Mouse (Mus musculus): Measurements from ENCODE around the gene Sorbs2. TPM values are rescaled to one million over a fixed set of nuclear protein-coding genes. Genes with fewer than 3 reads are reported as not detected.

Sorbs2 gene
- polyA plus RNA-seq, 2 experiments = 3.7 to 6.2 TPM

GRCm38 (mm10) chr8:45540513-45540912 lies 32.9 kb downstream of the Sorbs2 start:
- DNase-seq (ENCODE audit: low read depth in 3 of 3, low spot score in 3 of 3) (no peak), ATAC-seq (ENCODE audit: insufficient read depth) (no peak)
- Histone ChIP-seq H3K36me3 (replicated peaks; ENCODE audit: control insufficient read depth, insufficient read depth, low read depth) (no peaks in the 10 kb centered on the region), H3K4me1 (replicated peaks; ENCODE audit: control insufficient read depth in 2 of 2, insufficient read depth in 2 of 2, low read length in 1 of 2) (no peaks in the 10 kb centered on the region), H3K27me3 (ENCODE audit: control insufficient read depth, insufficient read depth, low read length) (no peaks in the 10 kb centered on the region), H3K4me2 (ENCODE audit: low read depth) (no peak overlapping the region), H3K4me3 (ENCODE audit: insufficient read depth in 1 of 2, low read depth in 2 of 2, low read length in 2 of 2) (no peak overlapping the region), H3K9me3 (ENCODE audit: control insufficient read depth, low read length) (no peaks in the 10 kb centered on the region), H3K27ac (no peak overlapping the region), H3K9ac (replicated peaks) (no peak overlapping the region)
- WGBS (ENCODE audit: insufficient replicate concordance) = 56% methylated on average over 5 of the region's 5 CpGs
- TF ChIP-seq CTCF (IDR thresholded peaks at IDR 0.05; ENCODE audit: low read depth) = no peak
- TF ChIP-seq EP300 (IDR thresholded peaks at IDR 0.05; ENCODE audit: low read depth) = no peak

GRCm38 (mm10) chr8:45552175-45552574 lies 44.6 kb downstream of the Sorbs2 start:
- no peak for DNase-seq (ENCODE audit: low read depth in 3 of 3, low spot score in 3 of 3)
- no peak overlapping the region for H3K27ac ChIP-seq
- no peaks in the 10 kb centered on the region for H3K27me3 ChIP-seq (ENCODE audit: control insufficient read depth, insufficient read depth, low read length)
- WGBS (ENCODE audit: insufficient replicate concordance) = 66% methylated on average over 3 of the region's 3 CpGs
- no peaks in the 10 kb centered on the region for H3K9me3 ChIP-seq (ENCODE audit: control insufficient read depth, low read length)
- H3K4me1 ChIP-seq (replicated peaks; ENCODE audit: control insufficient read depth in 2 of 2, insufficient read depth in 2 of 2, low read length in 1 of 2) = no peaks in the 10 kb centered on the region
- no peak overlapping the region for H3K4me2 ChIP-seq (ENCODE audit: low read depth)
- H3K4me3 ChIP-seq (ENCODE audit: insufficient read depth in 1 of 2, low read depth in 2 of 2, low read length in 2 of 2) = no peak overlapping the region
- TF ChIP-seq EP300 (IDR thresholded peaks at IDR 0.05; ENCODE audit: low read depth) (no peak), CTCF (IDR thresholded peaks at IDR 0.05; ENCODE audit: low read depth) (no peak)
- no peaks in the 10 kb centered on the region for H3K36me3 ChIP-seq (replicated peaks; ENCODE audit: control insufficient read depth, insufficient read depth, low read depth)
- H3K9ac ChIP-seq (replicated peaks) = no peak overlapping the region
- ATAC-seq (ENCODE audit: insufficient read depth) = no peak

GRCm38 (mm10) chr8:45554627-45555026 lies 47.0 kb downstream of the Sorbs2 start:
- no peaks in the 10 kb centered on the region for H3K27me3 ChIP-seq (ENCODE audit: control insufficient read depth, insufficient read depth, low read length)
- H3K4me2 ChIP-seq (ENCODE audit: low read depth) = no peak overlapping the region
- no peak for DNase-seq (ENCODE audit: low read depth in 3 of 3, low spot score in 3 of 3)
- no peak overlapping the region for H3K4me3 ChIP-seq (ENCODE audit: insufficient read depth in 1 of 2, low read depth in 2 of 2, low read length in 2 of 2)
- 60% methylated on average over 4 of the region's 4 CpGs for WGBS (ENCODE audit: insufficient replicate concordance)
- no peaks in the 10 kb centered on the region for H3K9me3 ChIP-seq (ENCODE audit: control insufficient read depth, low read length)
- TF ChIP-seq EP300 (IDR thresholded peaks at IDR 0.05; ENCODE audit: low read depth) (no peak), CTCF (IDR thresholded peaks at IDR 0.05; ENCODE audit: low read depth) (no peak)
- H3K36me3 ChIP-seq (replicated peaks; ENCODE audit: control insufficient read depth, insufficient read depth, low read depth) = no peaks in the 10 kb centered on the region
- no peak for ATAC-seq (ENCODE audit: insufficient read depth)
- H3K4me1 ChIP-seq (replicated peaks; ENCODE audit: control insufficient read depth in 2 of 2, insufficient read depth in 2 of 2, low read length in 1 of 2) = no peaks in the 10 kb centered on the region
- H3K9ac ChIP-seq (replicated peaks) = no peak overlapping the region
- H3K27ac ChIP-seq = no peak overlapping the region

- WGBS (ENCODE audit: insufficient replicate concordance) = 59% methylated on average over 3 of the region's 3 CpGs
These were observed 50.3 kb downstream of the Sorbs2 start for GRCm38 (mm10) chr8:45557936-45558335.

GRCm38 (mm10) chr8:45558426-45558825 lies 50.8 kb downstream of the Sorbs2 start:
- no peak overlapping the region for H3K27ac ChIP-seq
- DNase-seq (ENCODE audit: low read depth in 3 of 3, low spot score in 3 of 3) = no peak
- WGBS (ENCODE audit: insufficient replicate concordance) = 55% methylated on average over 5 of the region's 5 CpGs
- H3K27me3 ChIP-seq (ENCODE audit: control insufficient read depth, insufficient read depth, low read length) = no peaks in the 10 kb centered on the region
- no peaks in the 10 kb centered on the region for H3K9me3 ChIP-seq (ENCODE audit: control insufficient read depth, low read length)
- H3K4me3 ChIP-seq (ENCODE audit: insufficient read depth in 1 of 2, low read depth in 2 of 2, low read length in 2 of 2) = no peak overlapping the region
- no peak overlapping the region for H3K4me2 ChIP-seq (ENCODE audit: low read depth)
- TF ChIP-seq EP300 (IDR thresholded peaks at IDR 0.05; ENCODE audit: low read depth) = no peak
- no peak for TF ChIP-seq CTCF (IDR thresholded peaks at IDR 0.05; ENCODE audit: low read depth)
- no peaks in the 10 kb centered on the region for H3K36me3 ChIP-seq (replicated peaks; ENCODE audit: control insufficient read depth, insufficient read depth, low read depth)
- H3K4me1 ChIP-seq (replicated peaks; ENCODE audit: control insufficient read depth in 2 of 2, insufficient read depth in 2 of 2, low read length in 1 of 2) = no peaks in the 10 kb centered on the region
- H3K9ac ChIP-seq (replicated peaks) = no peak overlapping the region
- ATAC-seq (ENCODE audit: insufficient read depth) = no peak

More at GRCm38 (mm10) chr8:45557936-45558335, 50.3 kb downstream of the Sorbs2 start:
- Histone ChIP-seq H3K27me3 (ENCODE audit: control insufficient read depth, insufficient read depth, low read length) (no peaks in the 10 kb centered on the region), H3K36me3 (replicated peaks; ENCODE audit: control insufficient read depth, insufficient read depth, low read depth) (no peaks in the 10 kb centered on the region), H3K4me1 (replicated peaks; ENCODE audit: control insufficient read depth in 2 of 2, insufficient read depth in 2 of 2, low read length in 1 of 2) (no peaks in the 10 kb centered on the region), H3K4me3 (ENCODE audit: insufficient read depth in 1 of 2, low read depth in 2 of 2, low read length in 2 of 2) (no peak overlapping the region), H3K9me3 (ENCODE audit: control insufficient read depth, low read length) (no peaks in the 10 kb centered on the region), H3K9ac (replicated peaks) (no peak overlapping the region), H3K27ac (no peak overlapping the region), H3K4me2 (ENCODE audit: low read depth) (no peak overlapping the region)
- ATAC-seq (ENCODE audit: insufficient read depth) = no peak
- DNase-seq (ENCODE audit: low read depth in 3 of 3, low spot score in 3 of 3) = no peak
- TF ChIP-seq CTCF (IDR thresholded peaks at IDR 0.05; ENCODE audit: low read depth) = no peak
- TF ChIP-seq EP300 (IDR thresholded peaks at IDR 0.05; ENCODE audit: low read depth) = no peak
